Mouse (Mus musculus) megakaryocyte-erythroid progenitor cell, adult 5-6 weeks (primary cell): ENCODE data around the gene Dkk3. TPM values are rescaled to one million over a fixed set of nuclear protein-coding genes. Genes with fewer than 3 reads are reported as not detected.
"Not testable (repeated sequence)": the region's sequence is repeated elsewhere in the genome, so short reads cannot be mapped to it uniquely, and the experiment has no call there.

ENCODE experiments used
- ATAC-seq: replicated peaks from 2 replicates; pipeline ENCODE4 v1.8.0; 2016; ENCODE audit warnings: mild to moderate bottlenecking, inconsistent platforms; ENCODE audit not compliant: severe bottlenecking, poor library complexity, low FRiP score, low TSS enrichment
- total RNA-seq, 2 experiments: library from RNA; stranded (forward) in 1 of 2; stranded (reverse) in 1 of 2; fragments of 200-1000, 215-1000 nt in 1 of 2; fragments of >200 nt in 1 of 2; fragmentation: Nextera tagmentation in 1 of 2; gene quantifications; 2 replicates each; pipeline ENCODE4 v1.2.3; 2014 to 2017

The Dkk3 gene
- total RNA-seq, 2 experiments from 2014 or later, result not detected

DNA sequence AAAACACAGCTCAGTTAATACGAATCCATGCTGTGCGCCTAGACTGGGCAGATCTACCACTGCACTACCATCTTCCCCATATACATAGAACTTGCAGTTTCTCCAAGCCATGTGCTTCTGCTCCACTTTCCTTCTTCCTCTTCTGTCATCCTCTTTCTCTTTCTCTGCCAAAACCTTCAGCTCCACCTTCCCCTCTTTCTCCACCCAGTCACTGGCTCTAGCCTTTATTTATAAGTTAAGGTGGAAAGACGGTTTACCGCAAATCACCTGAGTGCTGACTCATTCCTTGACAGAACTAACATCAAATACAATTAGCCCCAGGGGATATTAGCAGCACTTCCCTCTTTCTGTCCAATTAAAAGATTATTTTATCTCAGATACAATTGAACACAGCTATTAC, 63.9 kb downstream of the Dkk3 start:
- not testable (repeated sequence) for ATAC-seq

DNA sequence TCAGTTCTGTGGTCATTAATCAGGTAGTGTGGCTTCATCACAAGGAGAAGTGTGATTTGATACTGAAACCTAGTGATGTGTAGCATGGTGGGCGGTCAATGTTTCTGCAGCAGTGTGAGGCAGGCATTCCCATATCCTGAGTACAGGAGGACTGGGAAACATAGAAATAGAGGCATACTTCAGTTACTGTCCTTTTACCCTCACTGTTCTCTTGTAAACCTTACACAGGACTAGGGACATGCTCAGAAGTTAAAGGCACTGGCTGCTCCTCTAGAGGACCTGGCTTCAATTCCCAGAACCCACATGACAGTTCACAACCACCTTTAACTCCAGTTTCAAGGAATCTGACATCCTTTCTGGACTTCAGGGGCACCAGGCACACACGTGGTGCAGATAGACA, 72.7 kb downstream of the Dkk3 start:
- ATAC-seq, result no peak

DNA sequence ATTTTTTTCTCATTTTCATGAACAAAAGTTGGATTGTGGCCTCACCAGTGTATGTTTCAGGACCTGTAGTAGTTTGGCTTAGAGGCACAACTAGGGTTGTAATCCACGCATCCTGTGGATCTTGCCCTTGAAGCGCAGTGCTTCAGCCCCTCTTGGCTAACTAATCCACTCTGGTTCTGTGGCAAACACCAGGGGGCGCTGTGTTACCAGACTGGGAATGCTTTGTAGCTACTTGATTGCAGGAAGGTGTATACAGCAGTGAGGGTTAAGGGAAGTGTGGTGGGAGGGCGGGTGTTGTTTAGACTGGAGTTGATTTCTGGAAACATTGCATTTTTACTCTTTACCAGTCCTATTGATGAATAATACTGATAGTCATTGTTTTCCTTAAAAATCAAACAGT, 73.8 kb downstream of the Dkk3 start:
- peak; percentile 91 for ATAC-seq

DNA sequence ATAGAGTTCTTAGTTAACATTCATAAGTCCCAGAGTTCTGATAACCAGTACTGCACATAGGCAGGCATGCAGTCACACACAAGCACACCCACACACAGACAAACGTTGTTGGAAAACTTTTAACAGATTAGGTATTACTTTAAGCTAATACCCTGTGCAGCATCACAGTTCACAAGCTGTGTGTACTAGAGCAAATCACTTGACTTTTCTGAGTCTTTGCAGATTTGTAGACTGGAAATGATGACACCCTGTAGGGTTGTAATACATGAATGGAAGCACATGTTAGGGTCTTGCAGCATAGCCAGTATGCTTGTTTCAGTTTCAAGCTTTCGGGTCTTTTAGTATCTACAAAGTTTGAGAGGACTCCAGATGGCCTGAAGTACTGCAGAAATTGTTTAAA, 74.6 kb downstream of the Dkk3 start:
- no peak for ATAC-seq

DNA sequence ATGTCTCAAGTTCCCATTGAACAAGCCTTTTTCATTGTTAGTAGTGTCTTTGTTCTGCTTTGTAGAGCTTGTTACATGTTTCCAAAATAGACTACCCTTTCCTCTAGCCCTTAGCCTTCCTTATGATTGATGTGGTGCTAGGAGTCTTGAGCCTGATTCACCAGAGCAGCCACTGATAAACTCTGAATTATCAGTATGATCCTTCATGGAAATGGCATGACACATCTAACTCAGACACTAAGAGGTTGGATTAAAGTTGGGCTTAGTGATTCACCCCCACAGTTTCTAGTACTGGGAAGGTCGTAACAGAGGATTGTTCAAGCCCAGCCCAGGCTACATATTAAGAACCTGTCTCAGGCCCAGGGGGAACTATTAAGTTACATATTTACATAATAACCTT, 76.2 kb downstream of the Dkk3 start:
- no peak for ATAC-seq

DNA sequence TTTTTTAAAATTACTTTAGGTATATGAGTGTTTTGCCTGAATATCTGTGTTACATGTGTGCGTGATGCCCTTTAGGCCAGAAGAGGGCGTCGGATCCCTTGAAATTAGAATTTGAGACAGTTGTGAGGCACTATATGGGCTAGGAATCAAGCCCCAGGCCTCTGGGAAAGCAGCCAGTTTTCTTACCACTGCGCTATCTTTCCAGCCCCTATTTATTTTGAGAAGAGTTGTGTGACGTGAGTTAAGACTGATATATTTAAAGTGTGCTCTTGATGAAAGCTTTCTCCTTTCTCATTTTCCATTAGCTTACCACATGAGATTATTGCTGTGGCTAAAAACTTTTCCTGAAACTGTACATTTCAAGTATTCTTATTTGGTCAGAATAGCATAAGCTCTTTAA, 84.0 kb downstream of the Dkk3 start:
- ATAC-seq, result peak; percentile 26; the same call in 1 of the 2 replicates

Other genes with a start within 250 kb of the Dkk3 start
- 52.0 and 66.9 TPM in 2 replicates for gene Usp47, start 135.6 kb downstream of the Dkk3 start, total RNA-seq (2014; fragmentation: Nextera tagmentation)
- 146 and 170 TPM in 2 replicates for gene Usp47, start 135.6 kb downstream of the Dkk3 start, total RNA-seq (2017)
- gene Mical2, start 66.8 kb upstream of the Dkk3 start, total RNA-seq (2014; fragmentation: Nextera tagmentation), result 0.59 TPM in 1 of 2 replicates, not detected in the other
- gene Mical2, start 66.8 kb upstream of the Dkk3 start, total RNA-seq (2017), result 0.27 and 0.47 TPM in 2 replicates